Mouse (Mus musculus): ENCODE measurements around the gene Slc16a5.

- TF ChIP-seq CTCF (IDR thresholded peaks at IDR 0.05) (peak; percentile 20; the same call in 1 of the 2 replicates), POLR2A (IDR thresholded peaks at IDR 0.05; ENCODE audit: insufficient read depth, low read depth, low read length) (no peak)
These were observed 22.2 kb upstream of the Slc16a5 start, which contains the start of gene Trim80 for GRCm38 (mm10) chr11:115439906-115440595.
